Comparison of ENCODE assay signal across 14 mouse cellular contexts in the genomic region with DNA sequence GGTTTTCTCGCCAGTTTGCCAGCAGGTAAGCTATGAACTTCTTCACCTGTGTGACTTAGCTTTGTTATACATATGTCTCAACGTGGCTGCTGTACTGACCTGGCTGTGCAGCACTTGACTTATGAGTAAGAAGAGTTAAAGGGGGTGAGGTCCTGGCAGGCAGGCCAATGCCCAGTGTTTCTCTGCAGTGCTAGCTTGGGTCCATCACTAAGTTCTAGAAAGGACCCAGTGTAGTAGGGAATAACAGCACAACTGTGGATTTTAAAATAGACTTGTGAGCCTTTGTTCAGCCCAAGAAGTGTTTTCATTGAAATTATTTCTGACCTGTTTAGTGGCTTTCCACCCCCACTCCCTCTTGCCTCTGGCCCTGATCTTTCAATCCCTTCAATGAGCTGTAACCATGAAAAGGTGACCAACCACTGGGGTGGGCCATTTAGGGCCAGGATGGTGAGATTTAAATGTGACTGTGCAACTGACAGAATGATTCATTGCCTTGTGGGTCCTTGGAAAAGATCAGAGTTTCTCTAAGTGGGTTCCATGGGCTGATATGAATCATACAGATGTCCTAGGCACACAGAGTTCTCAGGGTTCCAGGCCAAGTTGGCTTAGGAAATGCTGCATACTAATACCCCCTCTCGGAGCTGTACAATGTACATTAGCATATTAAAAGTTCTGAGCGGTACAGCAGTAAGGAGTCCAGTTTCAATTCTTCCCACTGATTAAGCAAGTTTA. TPM values are rescaled to one million over a fixed set of nuclear protein-coding genes. Genes with fewer than 3 reads are reported as not detected.
DNase-seq lines count a peak whose midpoint lies in the region; ATAC-seq and TF ChIP-seq lines count a peak whose summit lies in the region.
"Had no signal": no experiment of that assay in that cellular context is flagged by ENCODE, and none has a peak within 500 bp of the region (broad histone marks: within the 10 kb centered on the region; RNA-seq: fewer than 3 reads in every experiment).

No protein-coding gene starts in this region.

- H3K4me2 ChIP-seq in hindbrain, postnatal 0 days (ENCODE audit: low read depth, low read length), result no peak overlapping the region
- H3K4me2 ChIP-seq in hindbrain, embryonic 13.5 days, result no peak overlapping the region
- H3K4me2 ChIP-seq in midbrain, postnatal 0 days (ENCODE audit: low read depth, low read length, poor library complexity, severe bottlenecking), result no peak overlapping the region
- H3K4me2 ChIP-seq in stomach, embryonic 16.5 days (ENCODE audit: low read depth, low read length), result no peak overlapping the region
- H3K4me2 ChIP-seq: embryonic facial prominence, embryonic 13.5 days; heart, embryonic 12.5 days; lung, embryonic 15.5 days; midbrain, embryonic 11.5 days had no signal

- no peaks in the 10 kb centered on the region for H3K27me3 ChIP-seq in hindbrain, postnatal 0 days (ENCODE audit: insufficient read depth, low read length)
- H3K27me3 ChIP-seq in hindbrain, embryonic 13.5 days, result no peaks in the 10 kb centered on the region
- no peaks in the 10 kb centered on the region for H3K27me3 ChIP-seq in midbrain, postnatal 0 days (ENCODE audit: insufficient read depth, low read length)
- 0 out of 2 replicates have a peak, but pooled peaks cover 6% of the 10 kb centered on the region for H3K27me3 ChIP-seq in midbrain, embryonic 10.5 days (ENCODE audit: low read depth, poor library complexity, severe bottlenecking)
- no peaks in the 10 kb centered on the region for H3K27me3 ChIP-seq in stomach, embryonic 16.5 days (ENCODE audit: control insufficient read depth, insufficient read depth, low read length)
- H3K27me3 ChIP-seq: CH12.LX; embryonic facial prominence, embryonic 13.5 days; heart, embryonic 12.5 days; lung, embryonic 15.5 days had no signal

- intact Hi-C loops in gastrocnemius, postnatal 36 days (cut with DNase I), result loop anchor here (5.0 kb wide), 1 partner anchor 65 kb away; no protein-coding TSS in a partner anchor

- no peaks in the 10 kb centered on the region for H3K9me3 ChIP-seq in hindbrain, postnatal 0 days (ENCODE audit: low read length)
- no peaks in the 10 kb centered on the region for H3K9me3 ChIP-seq in hindbrain, embryonic 13.5 days
- H3K9me3 ChIP-seq in midbrain, postnatal 0 days (ENCODE audit: low read length), result no peaks in the 10 kb centered on the region
- no peaks in the 10 kb centered on the region for H3K9me3 ChIP-seq in midbrain, embryonic 10.5 days (replicated peaks)
- no peaks in the 10 kb centered on the region for H3K9me3 ChIP-seq in stomach, embryonic 16.5 days (replicated peaks; ENCODE audit: control insufficient read depth, low read length)
- H3K9me3 ChIP-seq: embryonic facial prominence, embryonic 13.5 days; heart, embryonic 12.5 days; lung, embryonic 15.5 days had no signal

- peak; percentile 27; the same call in 1 of the 2 replicates for ATAC-seq in hindbrain, postnatal 0 days
- no peak for ATAC-seq in hindbrain, embryonic 13.5 days (ENCODE audit: low FRiP score)
- no peak for ATAC-seq in midbrain, postnatal 0 days (ENCODE audit: low FRiP score)
- ATAC-seq in stomach, embryonic 16.5 days (ENCODE audit: insufficient read depth, low FRiP score), result 0 out of 2 replicates have a peak, but pooled peaks have one; percentile 62

- 51% methylated on average over 4 of the region's 4 CpGs for WGBS in hindbrain, postnatal 0 days
- WGBS in hindbrain, embryonic 13.5 days, result 65% methylated on average over 4 of the region's 4 CpGs
- 63% methylated on average over 4 of the region's 4 CpGs for WGBS in midbrain, postnatal 0 days
- 86% methylated on average over 4 of the region's 4 CpGs for WGBS in midbrain, embryonic 10.5 days
- 69% methylated on average over 4 of the region's 4 CpGs for WGBS in stomach, embryonic 16.5 days

- peak; percentile 56 for DNase-seq in hindbrain, postnatal 0 days (ENCODE audit: low spot score)
- DNase-seq in midbrain, postnatal 0 days (ENCODE audit: low spot score), result peak; percentile 69
- DNase-seq in midbrain, embryonic 10.5 days (ENCODE audit: low spot score), result no peak
- DNase-seq in adrenal gland, postnatal 25 days, result peak; percentile 6
- no peak for DNase-seq in gastrocnemius, postnatal 36 days
- DNase-seq: cerebellum, postnatal 14 days; thymus, postnatal 36 days had no signal

- H3K4me3 ChIP-seq in hindbrain, postnatal 0 days (ENCODE audit: low read length), result no peak overlapping the region
- no peak overlapping the region for H3K4me3 ChIP-seq in hindbrain, embryonic 13.5 days
- H3K4me3 ChIP-seq in midbrain, postnatal 0 days (ENCODE audit: low read depth, low read length), result no peak overlapping the region
- no peak overlapping the region for H3K4me3 ChIP-seq in midbrain, embryonic 10.5 days
- H3K4me3 ChIP-seq in stomach, embryonic 16.5 days (replicated peaks; ENCODE audit: low read length), result no peak overlapping the region
- H3K4me3 ChIP-seq: embryonic facial prominence, embryonic 13.5 days; heart, embryonic 12.5 days; lung, embryonic 15.5 days had no signal

- no peak for TF ChIP-seq CTCF in hindbrain, postnatal 0 days (IDR thresholded peaks at IDR 0.05; ENCODE audit: low read depth)
- TF ChIP-seq CTCF in midbrain, postnatal 0 days (IDR thresholded peaks at IDR 0.05), result no peak

- H3K9ac ChIP-seq in hindbrain, postnatal 0 days (replicated peaks; ENCODE audit: low read length), result no peak overlapping the region
- no peak overlapping the region for H3K9ac ChIP-seq in hindbrain, embryonic 13.5 days
- H3K9ac ChIP-seq in midbrain, postnatal 0 days (replicated peaks; ENCODE audit: low read length, poor library complexity, severe bottlenecking), result no peak overlapping the region
- H3K9ac ChIP-seq in stomach, embryonic 16.5 days (ENCODE audit: low read length), result no peak overlapping the region
- H3K9ac ChIP-seq: embryonic facial prominence, embryonic 13.5 days; heart, embryonic 12.5 days; lung, embryonic 15.5 days had no signal

- no peaks in the 10 kb centered on the region for H3K4me1 ChIP-seq in hindbrain, postnatal 0 days (ENCODE audit: insufficient read depth, low read length)
- H3K4me1 ChIP-seq in hindbrain, embryonic 13.5 days (replicated peaks), result no peaks in the 10 kb centered on the region
- no peaks in the 10 kb centered on the region for H3K4me1 ChIP-seq in midbrain, postnatal 0 days (ENCODE audit: insufficient read depth, low read length)
- peaks cover 14% of the 10 kb centered on the region for H3K4me1 ChIP-seq in midbrain, embryonic 10.5 days
- H3K4me1 ChIP-seq in stomach, embryonic 16.5 days (ENCODE audit: control insufficient read depth, insufficient read depth, low read length), result peaks cover 2% of the 10 kb centered on the region; the same call in 1 of the 2 replicates
- H3K4me1 ChIP-seq: embryonic facial prominence, embryonic 13.5 days; heart, embryonic 12.5 days; lung, embryonic 15.5 days had no signal

- H3K27ac ChIP-seq in hindbrain, postnatal 0 days, result no peak overlapping the region; the same call in 1 of the 2 replicates
- no peak overlapping the region for H3K27ac ChIP-seq in hindbrain, embryonic 13.5 days
- no peak overlapping the region for H3K27ac ChIP-seq in midbrain, postnatal 0 days (ENCODE audit: low read depth, low read length)
- no peak overlapping the region for H3K27ac ChIP-seq in midbrain, embryonic 10.5 days (replicated peaks)
- no peak overlapping the region for H3K27ac ChIP-seq in stomach, embryonic 16.5 days (ENCODE audit: low read length)
- H3K27ac ChIP-seq: embryonic facial prominence, embryonic 13.5 days; lung, embryonic 15.5 days had no signal

- no peaks in the 10 kb centered on the region for H3K36me3 ChIP-seq in hindbrain, postnatal 0 days (ENCODE audit: insufficient read depth, low read length)
- H3K36me3 ChIP-seq in hindbrain, embryonic 13.5 days, result no peaks in the 10 kb centered on the region
- no peaks in the 10 kb centered on the region for H3K36me3 ChIP-seq in midbrain, postnatal 0 days (ENCODE audit: insufficient read depth, low read length)
- no peaks in the 10 kb centered on the region for H3K36me3 ChIP-seq in midbrain, embryonic 10.5 days
- no peaks in the 10 kb centered on the region for H3K36me3 ChIP-seq in stomach, embryonic 16.5 days (ENCODE audit: control insufficient read depth, insufficient read depth, low read length)
- H3K36me3 ChIP-seq: embryonic facial prominence, embryonic 13.5 days; heart, embryonic 12.5 days; lung, embryonic 15.5 days had no signal

RNA-seq across cellular contexts. Expression of gene Kbtbd12, which starts 10.0 kb away (rescaled TPM):
- total RNA-seq in hindbrain, postnatal 0 days (2014; rRNA removed), result 0.68 TPM in 1 of 2 replicates, not detected in the other
- 0.34 and 0.45 TPM in 2 replicates for polyA plus RNA-seq in hindbrain, postnatal 0 days (2015; fragmentation: Nextera tagmentation; extraction: Ambion mirVana)
- polyA plus RNA-seq in hindbrain, embryonic 13.5 days (2015; fragmentation: Nextera tagmentation; extraction: Ambion mirVana), result 0.14 and 0.26 TPM in 2 replicates
- 0.16 and 0.38 TPM in 2 replicates for total RNA-seq in midbrain, postnatal 0 days (2014; rRNA removed)
- polyA plus RNA-seq in midbrain, postnatal 0 days (2015; fragmentation: Nextera tagmentation; extraction: Ambion mirVana), result 0.25 TPM in 1 of 2 replicates, not detected in the other
- 0.61 TPM in 1 of 2 replicates, not detected in the other for polyA plus RNA-seq in midbrain, embryonic 10.5 days (2016; fragmentation: Nextera tagmentation; extraction: Ambion mirVana)
- 0.36 and 1.3 TPM in 2 replicates for total RNA-seq in adrenal gland, postnatal 25 days (2021)
- 0.61 and 1.7 TPM in 2 replicates for polyA plus RNA-seq in stomach, embryonic 16.5 days (2015; fragmentation: Nextera tagmentation; extraction: Ambion mirVana)
- 10 to 100 TPM; 72.8 to 73.4 TPM for total RNA-seq in gastrocnemius, postnatal 36 days (2021)
- total RNA-seq: CH12.LX had no signal
- polyA plus RNA-seq: midbrain, embryonic 11.5 days had no signal

Comparison
In these comparisons a context has a peak if more than half of its experiments do, and no peak if none do; other contexts are left out.
1. ATAC-seq: peak in hindbrain, postnatal 0 days (single experiment) and stomach, embryonic 16.5 days (single experiment); none in hindbrain, embryonic 13.5 days (single experiment) and midbrain, postnatal 0 days (single experiment).
2. DNase-seq: peak in hindbrain, postnatal 0 days (single experiment), midbrain, postnatal 0 days (single experiment) and adrenal gland, postnatal 25 days (single experiment); none in midbrain, embryonic 10.5 days (single experiment) and gastrocnemius, postnatal 36 days (0 of 2).